Mouse (Mus musculus) embryo, embryonic 9.5 days (tissue): ENCODE data around the gene Zfp462.

Experiments
- DNase-seq: peaks from one replicate; pipeline ENCODE4 v3.0.0-alpha.2; 2017; ENCODE audit errors: extremely low spot score

Zfp462 gene

GRCm38 (mm10) chr4:54995258-54995657 lies 50.4 kb downstream of the Zfp462 start:
- no peak for DNase-seq

DNA sequence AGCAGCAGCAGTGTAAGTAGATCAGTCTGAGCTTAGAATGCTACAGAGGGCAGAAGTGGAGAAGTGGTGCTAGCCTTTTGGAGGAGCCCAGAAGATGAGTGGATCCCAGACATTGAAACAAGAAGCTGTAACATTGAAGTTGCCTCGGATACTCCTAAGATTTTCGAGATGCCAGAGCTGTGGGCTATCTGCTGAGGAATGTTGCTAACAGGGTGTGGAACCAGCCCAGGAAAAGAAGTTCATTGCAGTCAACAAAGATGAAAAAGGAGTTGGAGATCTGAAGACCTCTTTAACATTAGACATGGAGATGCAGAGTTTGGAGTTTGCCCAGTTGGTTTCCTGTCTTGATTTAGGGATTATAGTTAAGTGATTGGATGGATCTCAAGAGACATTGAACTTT lies 51.2 kb downstream of the Zfp462 start:
- DNase-seq, result no peak

DNA sequence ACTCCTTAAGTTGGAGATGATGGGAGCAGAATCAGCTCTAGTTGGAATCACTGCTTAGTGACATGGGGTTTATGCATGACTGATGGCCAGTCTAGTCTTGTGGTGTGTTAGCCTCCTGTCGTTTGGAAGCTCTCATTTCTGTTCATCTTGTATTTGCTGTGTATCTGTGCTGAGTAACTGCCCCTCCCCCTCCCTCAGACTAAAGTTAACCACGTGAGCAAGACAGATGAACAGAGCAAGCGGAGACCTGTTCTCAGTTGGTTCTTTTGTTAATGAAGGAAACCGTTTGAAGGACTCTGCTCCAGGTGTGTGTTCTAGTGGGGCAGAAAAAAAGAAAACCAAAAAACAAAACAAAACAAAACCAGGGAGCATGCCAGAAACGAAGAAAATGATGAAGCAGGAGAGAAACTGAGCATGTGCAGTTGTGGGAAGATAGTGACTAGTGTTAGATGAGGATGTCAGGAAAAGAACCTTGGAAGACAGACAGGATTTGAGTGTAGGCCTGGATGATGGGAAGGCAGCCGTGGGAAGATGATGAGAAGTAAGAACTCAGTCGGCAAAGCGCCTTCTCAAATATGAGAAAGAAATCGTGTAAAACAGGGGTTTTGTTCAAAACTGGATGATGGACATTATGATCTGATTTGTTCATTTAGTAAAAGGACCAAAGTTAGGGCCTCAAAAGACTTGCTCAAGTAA lies 53.4 kb downstream of the Zfp462 start:
- DNase-seq, result no peak

- no peak for DNase-seq
Measured at GRCm38 (mm10) chr4:54999556-54999955, 54.7 kb downstream of the Zfp462 start.

DNA sequence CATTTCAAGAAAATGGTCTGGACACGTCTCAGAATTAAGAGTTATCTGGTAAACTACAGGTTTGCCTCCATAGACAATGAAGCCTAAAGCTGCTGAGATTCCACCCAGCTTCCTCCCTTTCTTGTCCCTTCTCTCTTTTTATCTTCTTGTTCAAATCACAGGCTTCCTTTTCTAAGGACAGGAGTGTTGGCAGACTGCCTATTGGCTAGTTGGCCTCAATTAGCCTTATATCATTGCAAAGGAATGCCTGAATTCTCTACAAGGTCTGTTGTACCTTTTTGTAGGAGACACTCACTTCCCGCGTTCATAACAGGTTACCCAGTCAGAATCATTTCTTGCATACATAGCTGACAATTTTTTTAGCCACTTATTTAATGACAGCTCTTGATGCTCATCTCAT lies 56.5 kb downstream of the Zfp462 start:
- no peak for DNase-seq

DNA sequence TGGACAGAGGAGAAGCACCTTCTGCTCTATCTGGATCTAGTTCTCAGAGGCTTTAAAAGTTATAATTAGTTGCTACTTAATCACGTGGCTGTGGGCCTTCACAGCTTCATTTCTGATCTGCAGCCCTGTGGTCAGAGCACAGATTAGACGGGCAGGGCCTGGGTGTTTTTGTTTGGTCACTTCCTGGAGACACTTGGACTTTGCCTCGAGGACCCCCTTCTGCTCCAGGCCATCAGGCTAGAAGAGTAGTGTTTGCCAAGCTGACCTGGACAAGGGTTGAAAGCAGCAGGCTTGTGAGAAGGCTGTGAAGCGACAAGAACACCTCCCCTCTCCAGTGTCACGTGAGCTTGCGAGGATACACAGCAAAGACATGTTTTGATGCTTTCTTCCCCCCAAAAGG lies 58.3 kb downstream of the Zfp462 start:
- no peak for DNase-seq

DNA sequence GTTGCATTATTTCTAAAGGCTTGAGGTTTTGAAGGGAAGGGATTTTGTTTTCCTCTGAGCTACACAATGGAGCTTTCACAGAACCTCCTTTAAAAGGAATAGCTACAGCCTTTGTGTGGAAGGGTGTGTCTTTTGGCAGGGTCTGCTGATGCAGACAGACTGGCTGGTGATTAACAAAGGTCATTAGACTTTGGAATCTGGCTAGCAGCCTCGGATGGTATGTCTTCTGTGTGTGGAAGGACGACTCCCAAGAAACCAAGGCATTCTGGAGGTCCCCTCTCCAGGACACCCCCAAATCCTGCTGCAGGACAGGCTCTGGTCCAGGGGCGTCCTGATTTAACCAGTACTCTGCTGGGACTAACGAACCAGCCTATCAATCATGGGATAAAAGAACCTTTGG lies 60.2 kb downstream of the Zfp462 start:
- DNase-seq, result peak; percentile 63

- peak; percentile 74 for DNase-seq
Measured at GRCm38 (mm10) chr4:55005521-55005969, 60.7 kb downstream of the Zfp462 start.

- DNase-seq, result no peak
Measured at GRCm38 (mm10) chr4:55006024-55006423, 61.2 kb downstream of the Zfp462 start.

DNA sequence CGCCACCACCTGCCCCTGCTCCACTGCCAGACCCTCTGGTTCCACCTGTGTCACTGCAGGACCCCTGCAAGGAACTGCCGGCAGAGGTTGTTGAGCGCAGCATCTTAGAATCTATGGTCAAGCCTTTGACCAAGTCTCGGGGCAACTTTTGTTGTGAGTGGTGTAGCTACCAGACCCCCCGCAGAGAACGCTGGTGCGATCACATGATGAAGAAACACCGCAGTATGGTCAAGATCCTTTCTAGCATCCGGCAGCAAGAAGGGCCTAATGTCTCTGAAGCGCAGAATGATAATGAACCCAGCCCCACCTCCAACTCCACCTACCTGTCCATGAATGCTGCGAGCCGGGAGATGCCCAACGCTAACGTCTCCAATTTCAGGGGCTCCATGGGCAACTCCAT lies 63.8 kb downstream of the Zfp462 start:
- no peak for DNase-seq

DNA sequence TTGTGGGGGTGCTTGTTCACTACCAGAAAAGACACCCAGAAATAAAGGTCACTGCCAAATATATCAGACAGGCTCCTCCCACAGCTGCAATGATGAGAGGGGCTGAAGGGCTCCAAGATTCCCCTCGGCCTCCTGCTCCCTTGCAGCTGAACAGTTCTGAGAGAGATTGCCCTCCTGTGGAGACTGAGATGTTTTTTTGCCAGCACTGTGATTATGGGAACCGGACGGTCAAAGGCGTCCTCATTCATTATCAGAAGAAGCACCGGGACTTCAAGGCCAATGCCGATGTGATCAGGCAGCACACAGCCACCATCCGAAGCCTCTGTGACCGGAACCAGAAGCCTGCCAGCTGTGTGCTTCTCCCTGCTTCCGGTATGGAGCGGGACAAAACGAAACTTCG lies 66.5 kb downstream of the Zfp462 start:
- no peak for DNase-seq

DNA sequence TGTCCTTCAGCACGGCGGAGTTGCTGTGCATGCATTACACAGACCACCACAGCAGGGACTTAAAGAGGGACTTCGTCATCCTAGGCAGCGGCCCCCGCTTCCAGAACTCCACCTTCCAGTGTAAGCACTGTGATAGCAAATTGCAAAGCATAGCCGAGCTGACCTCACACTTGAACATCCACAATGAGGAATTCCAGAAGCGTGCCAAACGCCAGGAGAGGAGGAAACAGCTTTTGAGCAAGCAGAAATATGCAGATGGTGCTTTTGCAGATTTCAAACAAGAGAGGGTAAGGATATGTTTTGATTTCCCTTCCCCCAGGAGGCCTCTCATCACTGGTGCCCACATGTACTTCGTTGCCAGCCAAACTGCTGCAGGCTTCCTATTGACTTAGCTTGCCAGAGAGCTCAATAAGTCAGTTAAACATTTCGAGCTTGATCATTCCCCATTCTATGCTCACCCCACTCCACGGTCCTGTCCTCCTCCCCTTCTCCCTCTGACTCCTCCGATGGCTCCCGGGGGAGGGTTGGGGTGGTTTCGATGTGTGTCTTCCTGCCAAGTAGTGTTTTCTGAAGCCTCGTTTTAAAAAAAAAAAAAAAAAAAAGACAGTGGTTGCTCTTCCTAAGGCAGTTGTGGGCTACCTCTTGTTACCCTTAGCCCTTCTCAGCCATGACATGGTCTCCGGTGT lies 68.9 kb downstream of the Zfp462 start:
- no peak for DNase-seq

DNA sequence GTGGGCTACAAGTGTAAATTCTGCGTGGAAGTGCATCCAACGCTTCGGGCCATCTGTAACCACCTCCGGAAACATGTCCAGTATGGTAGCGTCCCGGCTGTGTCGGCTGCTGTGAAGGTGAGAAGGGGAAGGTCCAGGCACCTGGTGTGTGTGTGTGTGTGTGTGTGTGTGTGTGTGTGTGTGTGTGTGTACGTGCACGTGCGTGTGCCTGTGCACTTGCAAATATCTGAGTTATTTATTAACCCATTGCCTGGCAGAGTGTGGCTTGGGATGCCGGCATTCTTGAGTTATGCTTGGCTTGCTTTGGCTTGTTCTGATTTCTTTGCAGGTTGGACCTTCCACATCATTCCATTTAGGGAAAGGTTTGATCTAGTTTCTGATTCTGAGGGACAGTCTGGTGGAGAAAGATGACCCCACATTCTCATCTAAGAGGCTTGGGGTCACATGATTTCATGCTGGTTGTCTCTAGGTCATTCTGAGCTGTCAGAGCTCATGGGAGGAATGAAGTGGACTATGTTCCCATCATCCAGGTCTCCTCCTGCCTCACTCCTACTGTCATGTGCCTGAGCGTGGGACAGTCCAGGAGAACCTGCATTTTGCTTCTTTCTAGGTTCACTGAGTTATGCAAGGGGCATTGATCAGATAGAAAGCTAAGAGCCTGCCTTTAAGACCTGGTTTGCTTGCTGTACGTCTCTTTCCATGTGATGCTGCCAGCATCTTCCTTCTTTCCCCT lies 70.0 kb downstream of the Zfp462 start:
- no peak for DNase-seq

- DNase-seq, result no peak
Measured at GRCm38 (mm10) chr4:55015517-55015916, 70.7 kb downstream of the Zfp462 start.

- no peak for DNase-seq
Measured at GRCm38 (mm10) chr4:55026109-55026646, 81.3 kb downstream of the Zfp462 start.

DNA sequence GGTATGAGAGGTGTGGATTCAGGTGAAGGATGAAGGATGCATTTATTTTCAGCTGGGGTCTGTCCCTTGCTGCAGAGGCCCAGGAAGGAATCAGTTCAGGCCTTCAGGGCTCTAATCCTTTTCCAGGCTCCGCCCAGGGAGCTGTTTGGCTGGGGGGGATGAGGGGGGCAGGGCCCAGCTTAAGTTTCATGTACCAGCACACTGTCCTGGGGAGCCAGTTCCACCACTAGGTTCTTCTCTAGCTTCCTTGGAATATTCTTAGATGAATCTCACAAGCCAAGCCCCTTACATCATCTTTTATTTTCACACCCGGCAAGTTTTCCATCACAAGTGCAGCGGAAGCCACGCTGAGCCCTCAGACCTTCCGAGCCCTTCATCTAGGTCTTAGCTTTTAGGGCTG lies 85.6 kb downstream of the Zfp462 start:
- no peak for DNase-seq

DNA sequence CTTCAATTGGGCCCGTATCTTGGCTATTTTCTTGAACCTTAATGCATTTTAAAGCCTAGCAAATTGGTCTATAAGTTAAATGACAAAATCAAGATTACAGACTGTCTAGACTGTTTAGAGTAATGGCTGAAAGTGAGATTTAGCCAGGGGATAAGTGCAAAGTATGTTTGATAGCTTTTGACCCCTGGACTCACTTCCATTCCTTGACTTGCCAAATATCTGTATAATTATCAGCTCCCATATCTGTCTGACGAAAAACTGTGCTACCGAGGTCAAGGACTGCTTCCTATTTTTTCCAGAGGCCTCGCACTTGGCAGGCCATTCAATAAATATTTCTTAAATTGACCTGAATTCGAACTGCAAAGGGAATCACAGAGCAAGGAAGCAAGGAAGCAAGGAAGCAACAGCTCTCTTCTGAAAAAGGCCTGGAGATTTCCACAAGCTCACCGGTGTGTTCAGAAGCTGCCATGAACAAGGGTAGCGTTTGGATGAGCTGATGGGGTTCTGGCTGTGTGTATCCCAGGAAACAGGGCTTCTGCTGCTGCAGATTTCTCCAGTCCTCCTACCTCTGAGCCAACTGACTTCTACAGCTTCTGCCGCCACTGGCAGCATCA lies 87.6 kb downstream of the Zfp462 start:
- DNase-seq, result no peak

- DNase-seq, result no peak
Measured at GRCm38 (mm10) chr4:55033452-55033851, 88.6 kb downstream of the Zfp462 start.

GRCm38 (mm10) chr4:55038139-55038538 lies 93.3 kb downstream of the Zfp462 start:
- peak; percentile 26 for DNase-seq

- no peak for DNase-seq
Measured at GRCm38 (mm10) chr4:55040258-55040964, 95.6 kb downstream of the Zfp462 start.

DNA sequence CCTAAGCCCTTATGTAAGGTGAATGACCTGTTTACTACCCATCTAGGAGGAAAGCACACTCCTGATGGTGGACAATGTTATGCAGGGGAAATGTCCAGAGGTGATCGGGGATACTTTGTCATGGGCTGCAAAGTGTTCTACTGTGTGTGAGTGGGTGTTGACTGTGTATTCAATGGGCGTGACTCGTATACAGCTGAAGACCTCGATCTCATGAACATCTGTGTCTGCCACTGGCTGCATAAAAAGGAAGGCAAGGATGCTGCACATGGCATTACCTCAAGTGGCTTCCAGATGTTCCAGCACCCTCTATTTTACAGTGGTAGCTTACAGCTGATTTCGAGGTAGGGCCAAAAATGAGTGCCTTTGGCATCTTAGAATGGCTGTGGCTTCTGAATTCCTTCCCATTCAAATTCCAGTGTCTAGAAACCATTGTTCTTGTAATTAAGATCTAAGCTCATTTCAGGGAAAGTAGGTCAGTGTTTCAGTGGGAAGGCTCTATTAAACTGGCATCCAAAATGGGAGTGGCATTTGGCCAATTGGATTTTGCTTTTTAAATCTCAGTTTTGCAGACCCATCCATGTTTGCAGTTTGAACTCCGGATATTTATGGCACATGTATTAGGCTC lies 96.4 kb downstream of the Zfp462 start:
- DNase-seq, result no peak
